Mouse (Mus musculus) lung, adult 2 months (tissue): ENCODE results near the gene Rasgrp4. TPM values are rescaled to one million over a fixed set of nuclear protein-coding genes. Genes with fewer than 3 reads are reported as not detected.
"Not testable (repeated sequence)": the region's sequence is repeated elsewhere in the genome, so short reads cannot be mapped to it uniquely, and the experiment has no call there.

Experiments used
- DNase-seq: peaks from one replicate; pipeline ENCODE4 v3.0.0; 2022
- H3K4me1 ChIP-seq: fragments of 200-500 bp; 2 replicates; pipeline ENCODE4 v1.6.1; 2011; ENCODE audit warnings: low read length; ENCODE audit not compliant: control insufficient read depth, insufficient read depth
- H3K4me3 ChIP-seq: fragments of 200-500 bp; replicated peaks from 2 replicates; pipeline ENCODE3; 2011; ENCODE audit warnings: low read depth, mild to moderate bottlenecking, control low read depth, low read length; ENCODE audit errors: extremely low read depth
- CTCF ChIP-seq: fragments of 200-500 bp; IDR thresholded peaks from 2 replicates; pipeline ENCODE4 v1.5.1; 2011; ENCODE audit warnings: mild to moderate bottlenecking, low read length, control low read depth; ENCODE audit not compliant: insufficient read depth
- POLR2A ChIP-seq: fragments of 200-500 bp; IDR thresholded peaks from 2 replicates; pipeline ENCODE4 v1.6.1; 2011; ENCODE audit warnings: low read depth, mild to moderate bottlenecking, control low read depth, low read length, borderline replicate concordance; ENCODE audit errors: extremely low read depth
- WGBS: fragments of 180-500 bp; shearing (Covaris S2); methylation state at CpG from one replicate; pipeline ENCODE4 v1.1.7; 2018; 5-methylcytosine and 5-hydroxymethylcytosine counted together
- polyA plus RNA-seq: library from polyadenylated mRNA; depleted of rRNA; stranded (reverse); fragments of >200 nt; gene quantifications from 2 replicates; pipeline ENCODE4 v1.2.3, GENCODE M21; 2012

The Rasgrp4 gene
- polyA plus RNA-seq, 1 experiment = 19.7 TPM

DNA sequence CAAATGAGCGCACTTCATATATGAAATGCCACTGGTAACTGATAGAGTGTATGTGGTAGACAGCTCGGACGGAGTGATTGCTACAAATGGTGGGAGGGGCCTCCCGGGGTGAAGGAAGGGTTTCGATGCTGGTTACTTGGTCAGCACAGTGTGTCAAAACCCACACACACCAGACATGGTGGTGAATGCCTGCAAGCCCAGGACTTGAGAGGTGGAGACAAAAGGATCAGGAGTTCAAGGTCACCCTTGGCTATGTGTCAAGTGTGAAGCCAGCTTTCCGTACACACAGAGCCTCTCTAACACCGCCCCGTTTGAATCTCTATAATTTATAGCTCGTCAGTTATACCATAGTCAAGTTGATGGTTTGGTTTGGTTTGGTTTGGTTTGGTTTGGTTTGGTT lies 11.8 kb upstream of the Rasgrp4 start:
- TF ChIP-seq CTCF = no peak
- no peak for TF ChIP-seq POLR2A
- DNase-seq = no peak
- Histone ChIP-seq H3K4me3 (no peak overlapping the region), H3K4me1 (no peaks in the 10 kb centered on the region)
- WGBS = 89% methylated on average over 9 of the region's 9 CpGs

DNA sequence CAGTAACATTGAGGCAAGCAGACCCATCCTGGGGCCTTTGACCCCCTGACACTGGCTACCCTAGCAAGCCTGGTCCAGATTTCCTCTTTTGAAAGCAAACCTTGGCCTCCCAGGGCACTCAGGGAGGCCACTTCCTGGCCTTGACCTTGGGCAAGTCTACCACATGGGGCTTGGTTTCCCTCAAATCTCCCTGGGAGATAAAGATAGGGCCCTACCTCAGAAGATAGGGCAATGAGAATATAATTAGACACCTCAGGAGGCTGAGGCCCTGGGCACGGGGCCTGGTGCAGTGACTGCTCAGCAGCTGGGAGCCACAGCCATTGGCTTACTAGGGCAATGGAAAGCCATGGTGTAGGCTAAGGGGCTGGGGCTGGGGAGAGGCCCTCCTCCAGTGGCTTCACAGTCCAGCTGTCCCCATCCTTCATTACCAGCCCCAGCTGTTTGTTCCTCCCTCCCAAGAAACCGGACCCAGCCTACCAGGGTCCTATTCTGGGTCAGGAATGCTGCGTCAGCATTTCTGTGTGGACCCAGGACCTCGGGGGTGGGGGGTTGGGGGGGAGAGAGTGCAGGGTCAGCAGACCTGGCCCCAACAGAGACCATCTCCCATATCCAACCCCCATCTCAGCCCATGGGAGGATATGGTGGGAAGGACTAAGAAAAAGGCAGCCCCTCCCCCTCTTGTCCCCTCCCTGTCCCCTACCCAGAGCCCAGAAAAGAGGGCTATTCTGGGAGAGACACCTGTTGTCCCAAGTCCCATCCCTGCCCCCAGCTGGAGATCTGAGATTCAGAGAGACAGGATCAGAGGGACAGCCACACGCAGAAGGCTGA lies 10.9 kb upstream of the Rasgrp4 start:
- TF ChIP-seq POLR2A = no peak
- TF ChIP-seq CTCF = no peak
- 45% methylated on average over 5 of the region's 5 CpGs for WGBS
- DNase-seq = no peak
- Histone ChIP-seq H3K4me1 (no peaks in the 10 kb centered on the region), H3K4me3 (no peak overlapping the region)

DNA sequence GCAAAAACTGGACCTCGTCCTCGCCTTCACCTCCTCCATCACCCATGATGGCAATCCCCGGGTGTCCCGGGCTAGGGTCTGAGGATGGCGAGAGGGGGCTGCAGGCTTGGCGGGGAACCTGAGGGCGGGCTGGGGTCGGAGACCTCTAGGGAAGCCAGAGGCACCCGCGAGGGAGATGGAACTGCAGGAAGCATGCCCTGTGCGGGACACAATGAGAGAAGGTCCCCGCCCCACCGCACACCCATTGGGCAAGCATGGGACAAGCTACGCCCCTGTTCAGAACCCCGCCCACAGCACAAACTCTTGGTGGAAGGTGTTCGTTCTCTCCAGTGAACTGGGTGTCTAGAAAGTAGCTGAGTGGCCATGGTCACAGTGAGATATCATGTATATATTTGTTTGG lies 9.7 kb upstream of the Rasgrp4 start, which contains the start of gene Ryr1:
Ryr1 (minus strand) TSS at position 210 of the 400 bp plus-strand sequence.
- no peak for TF ChIP-seq CTCF
- no peak for TF ChIP-seq POLR2A
- 3% methylated on average over 16 of the region's 16 CpGs for WGBS
- peak; percentile 33 for DNase-seq
- Histone ChIP-seq H3K4me3 (no peak within 1 kb of the TSS), H3K4me1 (no peaks in the 10 kb centered on the region)

- WGBS = 15% methylated on average over 7 of the region's 7 CpGs
- DNase-seq = peak; percentile 72
- Histone ChIP-seq H3K4me3 (no peak overlapping the region), H3K4me1 (no peaks in the 10 kb centered on the region)
- TF ChIP-seq POLR2A = no peak
- TF ChIP-seq CTCF = peak; percentile 77
Observed at GRCm38 (mm10) chr7:29126173-29126915, 8.3 kb upstream of the Rasgrp4 start.

DNA sequence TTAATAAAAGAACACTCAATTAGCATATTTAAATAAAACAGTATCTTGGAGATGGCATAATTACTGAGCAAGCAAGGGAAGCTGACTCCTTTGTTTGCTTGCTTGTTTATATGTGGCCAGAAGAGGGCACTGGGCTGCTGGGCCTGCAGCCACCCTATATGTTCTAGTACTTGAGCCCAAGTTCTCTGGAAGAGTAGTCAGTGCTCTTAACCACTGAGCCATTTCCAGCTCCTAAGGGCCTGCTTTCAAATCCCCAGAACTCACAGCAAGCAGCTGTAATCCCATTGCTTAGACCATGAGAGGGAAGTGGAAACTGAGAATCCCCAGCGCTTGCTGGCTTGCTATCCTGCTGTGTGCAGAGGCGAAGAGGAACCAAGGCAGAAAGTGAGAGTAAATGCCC lies 5.9 kb upstream of the Rasgrp4 start:
- Histone ChIP-seq H3K4me1 (no peaks in the 10 kb centered on the region), H3K4me3 (no peak overlapping the region)
- TF ChIP-seq CTCF (peak; percentile 47), POLR2A (no peak)
- 76% methylated on average over 2 of the region's 2 CpGs for WGBS
- no peak for DNase-seq

DNA sequence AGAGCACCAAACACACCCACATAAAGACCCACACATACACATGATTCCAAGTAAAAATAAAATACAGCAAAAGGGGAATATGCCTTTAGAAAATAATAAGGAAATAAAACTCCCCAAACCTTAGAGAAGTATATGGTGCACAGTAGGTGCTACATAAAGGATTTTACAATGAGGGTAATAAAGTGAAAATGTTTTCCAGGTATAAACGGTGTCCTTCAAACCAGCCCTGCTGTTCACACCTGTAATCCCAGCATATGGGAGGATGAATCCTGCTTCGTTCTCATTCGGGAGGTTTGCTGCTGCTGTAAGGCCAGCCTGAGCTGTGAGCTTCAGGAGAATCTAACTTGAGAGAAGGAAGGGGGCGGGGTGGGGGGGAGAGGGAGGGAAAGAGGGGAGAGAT lies 421 bp upstream of the Rasgrp4 start:
- Histone ChIP-seq H3K4me3 (no peak overlapping the region), H3K4me1 (no peaks in the 10 kb centered on the region)
- no peak for TF ChIP-seq POLR2A
- TF ChIP-seq CTCF = no peak
- WGBS = 8% methylated on average over 4 of the region's 4 CpGs
- DNase-seq = no peak

GRCm38 (mm10) chr7:29137429-29137828 lies 2.8 kb downstream of the Rasgrp4 start:
- 43% methylated on average over 16 of the region's 16 CpGs for WGBS
- no peaks in the 10 kb centered on the region for H3K4me1 ChIP-seq
- no peak for TF ChIP-seq CTCF
- TF ChIP-seq POLR2A = no peak
- no peak overlapping the region for H3K4me3 ChIP-seq
- no peak for DNase-seq

DNA sequence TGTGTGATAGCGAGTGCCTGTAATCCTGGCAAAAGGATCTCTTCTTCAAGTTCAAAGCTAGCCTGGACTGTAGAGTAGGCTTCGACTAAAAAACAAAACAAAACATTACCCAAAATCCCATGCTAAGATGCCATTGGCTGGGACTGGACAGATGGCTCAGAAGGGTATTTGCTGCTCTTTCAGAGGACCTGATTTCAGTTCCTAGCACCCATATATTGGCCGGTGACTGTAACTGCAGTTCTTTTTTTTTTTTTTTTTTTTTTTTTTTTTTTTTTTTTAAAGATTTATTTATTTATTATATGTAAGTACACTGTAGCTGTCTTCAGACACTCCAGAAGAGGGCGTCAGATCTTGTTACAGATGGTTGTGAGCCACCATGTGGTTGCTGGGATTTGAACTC lies 4.6 kb downstream of the Rasgrp4 start:
- DNase-seq, H3K4me3 ChIP-seq, H3K4me1 ChIP-seq: not testable (repeated sequence)
- 86% methylated on average over 3 of the region's 4 CpGs for WGBS

- TF ChIP-seq POLR2A (no peak), CTCF (no peak)
- DNase-seq = no peak
- 64% methylated on average over 8 of the region's 8 CpGs for WGBS
- no peaks in the 10 kb centered on the region for H3K4me1 ChIP-seq
- H3K4me3 ChIP-seq = no peak overlapping the region
Observed at GRCm38 (mm10) chr7:29141416-29141815, 6.8 kb downstream of the Rasgrp4 start.

DNA sequence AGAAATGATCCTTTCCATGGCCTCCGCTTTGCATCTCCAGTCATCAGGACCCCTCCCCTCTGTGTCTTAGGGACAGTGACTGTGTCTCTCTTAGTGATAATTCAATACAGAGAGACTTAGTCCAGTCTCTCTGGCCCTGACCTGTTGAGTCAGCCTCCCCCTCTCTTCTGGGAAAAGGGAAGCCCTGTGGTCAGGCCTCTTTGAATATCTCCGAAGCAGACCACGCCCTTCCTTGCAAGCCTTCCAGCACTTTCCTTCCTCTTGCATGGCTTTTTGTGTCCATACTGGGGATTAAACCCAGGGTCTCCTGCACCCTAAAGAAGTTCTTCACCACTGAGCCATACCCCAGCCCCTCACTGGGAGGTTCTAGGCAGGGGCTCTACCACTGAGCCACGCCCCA lies 9.4 kb downstream of the Rasgrp4 start:
- no peak for TF ChIP-seq POLR2A
- DNase-seq = no peak
- Histone ChIP-seq H3K4me3 (no peak overlapping the region), H3K4me1 (no peaks in the 10 kb centered on the region)
- WGBS = 73% methylated on average over 4 of the region's 4 CpGs
